Mouse (Mus musculus): ENCODE data around the gene Rft1.

The Rft1 gene

GRCm38 (mm10) chr14:30731896-30732295 is 77.7 kb downstream of the Rft1 start:
- no peak for DNase-seq (ENCODE audit: low spot score in 2 of 2)

- no peak for DNase-seq (ENCODE audit: low spot score in 2 of 2)
Observed at GRCm38 (mm10) chr14:30734665-30735064, 80.5 kb downstream of the Rft1 start.

DNA sequence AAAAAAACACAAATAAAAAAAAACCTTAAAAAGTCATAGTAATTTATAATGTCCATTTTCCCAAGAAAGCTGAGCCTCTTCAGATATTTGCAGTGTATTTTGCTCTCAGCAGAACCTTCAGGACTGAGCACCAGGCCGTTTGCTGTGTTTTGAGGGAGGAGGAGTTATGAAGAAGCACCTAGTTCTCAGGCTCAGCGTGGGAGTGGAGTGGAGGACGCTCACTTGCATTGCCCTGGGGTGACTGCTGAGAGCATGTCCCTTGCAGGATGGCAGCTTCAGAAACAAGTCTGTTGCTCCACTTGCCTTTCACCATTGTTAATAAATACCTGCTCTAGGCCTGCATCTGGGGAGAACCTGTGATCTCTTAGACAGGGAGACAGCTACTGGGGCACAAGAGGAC is 81.7 kb downstream of the Rft1 start:
- no peak for DNase-seq (ENCODE audit: low spot score in 2 of 2)

- DNase-seq (ENCODE audit: low spot score in 2 of 2), result no peak
Observed at GRCm38 (mm10) chr14:30736413-30736812, 82.3 kb downstream of the Rft1 start.

Measured in left cerebral cortex, adult 9 months (tissue).